Mouse (Mus musculus): ENCODE data around the gene Bfar.
A peak's percentile ranks its signal among the peaks of the same experiment; 100 is the strongest.
"Not testable (repeated sequence)": the region's sequence is repeated elsewhere in the genome, so short reads cannot be mapped to it uniquely, and the experiment has no call there.

Bfar gene

GRCm38 (mm10) chr16:13671685-13672385, at the start of gene Bfar, which contains the start of gene 3110001I22Rik:
TSS of gene Bfar (plus strand) at chr16:13671858.
TSS of gene 3110001I22Rik (plus strand) at chr16:13671929.
- DNase-seq = peak; percentile 95

DNA sequence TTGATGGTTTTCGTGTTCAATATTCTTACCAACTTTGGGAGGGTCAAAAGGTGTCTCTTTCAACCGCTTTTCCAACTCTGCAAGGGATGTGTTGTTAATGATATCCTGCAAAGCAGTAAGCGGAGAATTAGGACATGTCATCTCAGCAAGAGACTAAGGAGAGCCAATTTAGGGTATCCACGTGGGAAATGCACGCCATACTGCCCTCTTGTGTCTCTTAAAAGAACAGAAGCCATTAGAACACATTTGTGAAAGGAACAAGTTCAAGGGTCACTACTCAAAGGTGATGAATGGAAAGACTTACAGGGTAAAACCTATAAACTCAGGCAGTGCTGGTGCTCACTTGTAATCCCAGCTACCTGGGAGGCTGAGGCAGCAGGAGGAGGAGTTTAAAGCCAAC, 43.3 kb upstream of the Bfar start:
- peak; percentile 20 for DNase-seq

DNA sequence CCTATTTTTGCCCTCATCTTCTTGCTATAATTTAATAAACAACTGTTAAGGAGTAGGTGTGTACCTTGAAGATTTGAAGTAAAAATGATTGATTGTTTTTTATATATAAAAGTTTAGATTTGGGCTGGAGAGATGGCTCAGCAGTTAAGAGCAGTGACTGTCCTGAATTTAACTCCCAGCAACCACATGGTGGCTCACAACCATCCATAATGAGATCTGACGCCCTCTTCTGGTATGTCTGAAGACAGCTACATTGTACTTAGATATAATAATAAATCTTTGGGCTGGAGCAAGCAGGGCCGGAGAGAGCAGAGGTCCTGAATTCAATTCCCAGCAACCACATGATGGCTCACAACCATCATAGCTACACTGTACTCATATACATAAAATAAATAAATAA, 33.5 kb upstream of the Bfar start:
- not testable (repeated sequence) for DNase-seq

GRCm38 (mm10) chr16:13639508-13639907, 32.1 kb upstream of the Bfar start:
- DNase-seq = no peak

GRCm38 (mm10) chr16:13640064-13640463, 31.6 kb upstream of the Bfar start:
- DNase-seq = peak; percentile 32

DNA sequence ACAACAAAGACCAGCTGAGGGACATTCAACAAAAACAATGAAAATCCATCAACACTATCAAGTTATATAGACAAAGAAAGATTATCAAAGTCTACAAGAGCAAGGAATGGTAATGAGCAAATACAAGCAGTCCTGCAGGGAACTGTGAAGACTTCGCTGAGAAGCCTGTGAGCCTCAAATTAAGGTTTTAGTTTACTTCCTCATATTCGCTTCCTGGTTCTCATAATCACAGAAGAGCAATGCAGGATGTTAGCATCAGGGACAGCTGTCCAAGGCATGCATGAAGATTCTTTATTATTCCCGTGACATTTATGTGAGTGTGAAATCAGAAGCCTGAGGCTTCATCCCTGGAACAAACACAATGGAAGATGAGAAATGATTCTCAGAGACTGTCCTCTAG, 27.2 kb upstream of the Bfar start:
- no peak for DNase-seq

GRCm38 (mm10) chr16:13645930-13646329, 25.7 kb upstream of the Bfar start:
- DNase-seq = no peak

DNA sequence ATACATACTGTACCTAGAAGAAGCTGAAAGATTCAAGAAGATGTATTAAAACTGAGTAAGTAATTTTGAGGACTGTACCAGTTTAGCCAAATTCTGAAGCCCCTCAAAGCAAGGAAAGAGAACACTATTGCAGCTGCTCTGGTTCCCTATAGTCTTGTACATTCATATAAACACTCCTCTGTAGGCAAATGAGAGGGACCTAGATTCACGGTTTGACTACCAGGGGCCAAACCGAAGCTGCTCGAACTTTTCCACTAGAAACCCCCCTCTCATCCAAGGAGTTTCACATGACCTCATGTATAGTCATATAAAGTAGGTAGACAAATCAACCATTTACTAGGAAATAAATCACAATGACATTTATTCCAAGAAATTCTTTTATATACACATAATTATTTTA, 12.8 kb upstream of the Bfar start:
- no peak for DNase-seq

DNA sequence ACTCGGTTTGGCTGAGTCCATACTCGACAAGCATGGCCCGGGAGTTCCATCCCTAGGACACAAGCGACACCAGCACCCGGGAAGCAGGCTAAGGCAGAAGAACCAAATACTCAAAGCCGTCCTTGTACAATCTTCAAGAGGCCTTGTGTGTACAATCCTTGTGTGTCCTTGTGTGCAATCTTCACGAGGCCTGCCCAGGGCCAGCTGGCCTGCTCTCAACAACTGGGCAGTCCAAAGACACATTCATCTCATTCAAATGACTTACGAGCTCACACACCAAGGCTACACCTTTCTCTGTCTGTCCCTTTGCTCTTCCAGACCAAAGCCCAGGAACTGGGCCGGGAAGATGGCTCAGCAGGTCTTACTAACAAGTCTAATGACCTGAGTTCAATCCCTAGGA, 10.9 kb upstream of the Bfar start:
- no peak for DNase-seq

- DNase-seq = peak; percentile 96
Observed at GRCm38 (mm10) chr16:13667878-13668343, 3.7 kb upstream of the Bfar start, which contains the start of gene Parn. TSS of gene Parn (minus strand) at chr16:13668170.

DNA sequence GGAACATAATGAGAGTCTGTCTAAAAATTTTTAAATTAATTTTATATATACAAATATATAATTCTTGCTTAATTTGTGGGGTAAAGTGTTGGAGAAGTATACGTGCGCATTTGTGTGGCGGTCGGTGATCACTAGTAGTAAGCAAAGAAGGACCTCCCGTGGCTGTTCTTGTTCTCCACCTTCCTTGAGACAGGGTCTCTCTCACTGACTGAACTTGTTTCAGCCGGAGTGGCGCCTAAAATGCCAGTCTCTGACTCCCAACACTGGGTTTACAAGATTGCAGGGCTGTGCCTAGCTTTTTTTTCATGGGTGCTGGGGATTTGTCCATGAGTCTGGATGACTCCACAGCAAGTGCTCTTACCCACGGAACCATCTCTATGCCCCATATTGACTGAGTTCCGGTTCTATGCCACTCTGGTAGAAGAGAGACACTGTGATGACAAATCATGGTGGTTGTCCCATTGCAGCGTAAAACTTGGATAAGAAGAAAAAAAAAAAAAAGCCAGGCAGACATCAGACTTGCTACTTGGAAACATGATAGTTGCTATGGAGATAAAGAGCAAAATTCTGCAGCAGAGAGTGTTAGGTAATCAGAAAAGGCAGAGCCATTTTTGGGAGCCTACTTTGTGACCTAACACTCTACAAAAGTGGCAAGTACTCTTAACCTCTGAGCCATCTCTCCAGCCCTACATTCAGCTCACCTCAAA, 3.1 kb upstream of the Bfar start:
- DNase-seq = no peak

DNA sequence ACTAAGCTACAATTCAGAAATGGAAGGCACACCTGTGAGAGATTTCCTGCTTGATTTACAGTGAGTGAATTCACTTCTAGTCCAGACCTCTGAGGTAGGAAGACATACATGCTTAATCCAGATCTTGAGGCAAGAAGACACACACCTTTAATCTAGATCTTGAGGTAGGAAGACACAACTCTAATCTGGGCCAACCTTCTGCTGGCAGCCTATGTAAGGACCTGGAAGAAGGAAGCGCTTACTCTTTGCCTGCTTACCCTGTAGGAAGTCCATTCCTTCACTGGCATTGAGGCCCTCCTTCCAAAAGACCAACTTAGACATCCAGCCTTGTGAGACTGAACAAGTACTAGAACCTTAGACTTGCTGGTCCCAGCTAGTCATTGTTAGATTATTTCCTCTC, 2.4 kb upstream of the Bfar start:
- no peak for DNase-seq

DNA sequence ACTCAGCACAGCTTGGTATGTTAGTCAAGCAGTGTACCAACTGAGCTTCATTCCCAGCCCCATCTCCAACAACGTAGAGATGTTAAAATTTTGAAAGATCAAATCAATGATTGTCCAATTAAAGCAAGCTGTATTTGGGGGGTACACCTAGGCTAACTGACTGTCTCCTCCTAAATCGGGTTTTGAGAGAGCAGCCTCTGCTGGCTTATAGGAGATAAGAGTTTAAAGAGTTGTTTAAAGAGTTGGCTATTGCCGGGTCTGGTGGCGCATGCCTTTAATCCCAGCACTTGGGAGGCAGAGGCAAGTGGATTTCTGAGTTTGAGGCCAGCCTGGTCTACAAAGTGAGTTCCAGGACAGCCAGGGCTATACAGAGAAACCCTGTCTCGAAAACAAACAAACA, 762 bp upstream of the Bfar start:
- DNase-seq = not testable (repeated sequence)

DNA sequence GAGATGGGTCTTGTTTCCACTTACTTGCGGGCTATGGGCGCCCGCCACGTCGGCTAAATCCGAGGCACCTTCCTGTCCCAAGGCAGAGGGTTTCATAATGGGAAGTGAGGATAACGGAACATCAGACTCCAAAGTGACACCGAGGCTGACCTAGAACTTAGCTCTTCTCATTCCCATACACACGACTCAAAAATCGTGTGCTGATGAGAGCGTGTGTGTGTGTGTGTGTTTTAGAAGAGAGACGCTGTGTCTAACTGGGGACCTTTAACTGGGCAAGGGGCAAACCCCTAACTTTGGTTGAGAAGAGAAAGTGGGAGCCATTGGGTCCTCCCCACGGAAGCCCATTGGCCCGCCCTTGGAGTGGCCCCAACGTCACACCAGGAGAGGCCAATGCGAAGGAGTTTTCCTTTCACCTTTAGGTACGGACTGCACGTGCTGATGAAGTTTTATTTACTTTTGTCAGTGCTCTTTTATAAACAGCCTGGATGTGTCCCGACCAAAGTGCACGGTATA, 784 bp downstream of the Bfar start:
- DNase-seq = peak; percentile 77

DNA sequence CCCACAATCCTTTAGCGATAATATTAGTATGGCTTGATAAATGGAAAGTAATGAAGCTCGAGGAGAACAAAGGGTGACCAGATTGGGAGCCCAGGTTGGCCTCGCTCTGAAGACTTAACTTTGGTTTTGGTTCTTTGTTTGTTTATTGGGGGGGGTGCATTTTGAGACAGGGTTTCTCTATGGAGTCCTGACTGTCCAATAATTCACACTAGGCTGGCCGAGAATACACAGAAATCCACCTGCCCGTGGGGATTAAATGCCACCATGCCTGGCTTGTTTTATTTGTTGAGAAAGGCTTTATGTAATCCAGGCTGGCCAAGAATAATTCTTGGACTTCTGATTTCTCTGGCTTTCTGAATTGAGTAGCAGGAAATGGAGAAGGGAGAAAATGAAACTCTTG, 1.5 kb downstream of the Bfar start:
- DNase-seq = no peak

DNA sequence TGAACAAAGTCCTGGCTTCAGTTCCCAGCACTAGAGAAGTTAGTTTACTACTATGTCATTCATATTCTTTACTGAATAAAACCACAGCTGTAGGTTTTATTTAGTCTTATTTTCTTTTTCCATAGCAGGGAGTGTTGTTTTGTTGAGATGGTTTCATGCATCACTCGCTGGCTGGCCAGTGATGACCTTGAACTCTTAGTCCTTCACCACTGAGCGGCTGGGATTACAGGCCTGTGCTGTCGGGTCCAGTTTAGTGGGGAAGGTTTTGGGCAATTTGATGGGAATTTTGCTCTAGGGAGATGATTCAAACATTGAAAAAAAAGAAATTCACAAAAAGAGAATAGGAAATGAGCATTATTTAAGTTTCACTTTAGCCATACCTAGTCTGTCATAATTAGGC, 2.9 kb downstream of the Bfar start:
- no peak for DNase-seq

- DNase-seq = no peak
Observed at GRCm38 (mm10) chr16:13678601-13679319, 7.1 kb downstream of the Bfar start.

DNA sequence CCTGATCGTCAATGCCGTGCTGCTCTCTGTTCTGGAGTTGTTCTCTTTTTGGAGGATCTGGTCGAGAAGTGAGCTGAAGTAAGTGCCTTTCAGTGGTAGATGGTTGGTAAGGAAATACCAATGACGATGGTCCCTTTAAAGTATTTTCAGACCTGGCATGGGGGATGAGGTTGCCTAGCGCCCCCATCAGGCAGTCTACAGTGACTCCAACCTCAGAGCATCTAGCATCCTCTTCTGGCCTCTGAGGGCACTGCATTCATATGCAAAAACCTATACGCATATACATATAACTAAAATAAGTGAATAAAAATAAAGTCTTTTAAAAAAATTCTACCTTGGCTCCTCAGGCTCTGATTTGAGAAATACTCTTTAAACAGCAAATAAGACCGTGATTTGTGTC, 27.3 kb downstream of the Bfar start:
- DNase-seq = no peak

- DNase-seq = peak; percentile 31
Observed at GRCm38 (mm10) chr16:13702184-13702583, 30.5 kb downstream of the Bfar start.

DNA sequence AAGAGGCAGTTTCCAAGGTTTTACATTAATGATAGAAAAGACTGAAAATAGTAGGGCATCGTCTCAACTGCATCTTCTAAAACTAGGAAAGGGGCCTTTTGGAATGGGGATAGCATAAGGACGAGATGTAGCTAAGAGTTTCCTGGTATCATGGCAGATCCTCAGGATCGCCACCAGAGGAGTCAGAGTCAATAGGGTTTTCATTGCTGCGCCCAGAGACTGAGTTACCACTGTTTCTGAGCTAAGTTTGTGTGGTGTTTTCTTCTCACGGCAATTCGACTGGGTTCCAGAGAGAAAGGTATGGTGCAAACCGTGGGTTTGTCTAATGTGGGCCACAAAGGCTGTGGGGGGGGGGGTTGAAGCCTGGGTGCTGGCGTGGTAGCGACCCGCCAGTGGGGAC, 33.0 kb downstream of the Bfar start:
- no peak for DNase-seq

DNA sequence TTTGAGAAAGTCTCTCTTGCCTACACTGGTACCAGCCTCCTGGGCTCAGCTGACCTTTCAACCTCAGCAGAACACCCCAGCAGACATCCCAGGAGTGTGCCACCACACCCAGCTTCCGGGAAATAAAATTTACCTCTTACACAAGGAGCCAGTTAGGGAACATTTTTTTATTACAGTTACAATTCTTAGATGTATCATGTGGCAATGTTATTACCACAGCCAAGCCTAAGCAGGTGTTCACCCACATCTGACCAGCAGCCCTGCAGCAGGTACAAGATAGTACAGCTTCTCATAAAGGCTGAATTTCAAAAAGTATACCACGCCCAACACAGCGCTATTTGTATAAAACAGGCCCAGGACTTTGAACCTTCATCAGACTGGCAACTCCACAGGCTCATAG, 43.3 kb downstream of the Bfar start:
- no peak for DNase-seq

DNA sequence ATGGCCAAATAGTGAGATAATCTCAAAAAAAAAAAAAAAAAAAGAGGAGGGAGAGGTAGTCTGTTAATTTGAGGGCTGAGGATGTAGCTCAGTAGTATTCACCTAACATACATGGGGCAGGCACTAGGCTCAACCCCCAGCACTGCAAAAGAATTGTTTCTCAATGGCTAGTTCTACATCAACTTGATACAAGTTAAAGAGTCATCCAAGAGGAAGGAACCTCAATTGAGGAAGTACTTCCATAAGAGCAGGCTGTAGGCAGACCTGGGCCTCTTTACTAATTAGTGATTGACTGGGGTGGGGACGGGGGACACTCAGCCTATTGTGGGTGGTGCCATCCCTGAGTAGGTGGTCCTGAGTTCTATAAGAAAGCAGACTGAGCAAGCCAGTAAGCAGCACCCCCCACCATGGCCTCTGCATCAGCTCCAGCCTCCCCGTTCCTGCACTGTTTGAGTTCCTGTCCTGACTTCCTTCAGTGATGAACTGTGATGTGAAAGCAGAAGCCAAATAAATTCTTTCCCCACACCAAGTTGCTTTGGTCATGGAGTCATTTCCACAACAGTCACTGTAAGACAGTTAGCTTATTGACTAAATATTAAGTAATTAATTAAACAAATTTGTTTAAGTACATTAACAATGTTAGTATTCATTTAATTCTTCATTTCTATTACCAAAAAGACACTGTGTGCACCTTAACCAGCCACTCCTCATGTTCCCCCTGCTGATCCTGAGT, 45.3 kb downstream of the Bfar start:
- no peak for DNase-seq

GRCm38 (mm10) chr16:13722937-13723336, 51.3 kb downstream of the Bfar start:
- no peak for DNase-seq

All from kidney, postnatal 10 days (tissue).